Mouse (Mus musculus): ENCODE data around the gene Zbtb16.

Zbtb16 gene

GRCm38 (mm10) chr9:48675151-48675790, 160.8 kb downstream of the Zbtb16 start:
- DNase-seq (ENCODE audit: low read depth, low spot score): no peak

DNA sequence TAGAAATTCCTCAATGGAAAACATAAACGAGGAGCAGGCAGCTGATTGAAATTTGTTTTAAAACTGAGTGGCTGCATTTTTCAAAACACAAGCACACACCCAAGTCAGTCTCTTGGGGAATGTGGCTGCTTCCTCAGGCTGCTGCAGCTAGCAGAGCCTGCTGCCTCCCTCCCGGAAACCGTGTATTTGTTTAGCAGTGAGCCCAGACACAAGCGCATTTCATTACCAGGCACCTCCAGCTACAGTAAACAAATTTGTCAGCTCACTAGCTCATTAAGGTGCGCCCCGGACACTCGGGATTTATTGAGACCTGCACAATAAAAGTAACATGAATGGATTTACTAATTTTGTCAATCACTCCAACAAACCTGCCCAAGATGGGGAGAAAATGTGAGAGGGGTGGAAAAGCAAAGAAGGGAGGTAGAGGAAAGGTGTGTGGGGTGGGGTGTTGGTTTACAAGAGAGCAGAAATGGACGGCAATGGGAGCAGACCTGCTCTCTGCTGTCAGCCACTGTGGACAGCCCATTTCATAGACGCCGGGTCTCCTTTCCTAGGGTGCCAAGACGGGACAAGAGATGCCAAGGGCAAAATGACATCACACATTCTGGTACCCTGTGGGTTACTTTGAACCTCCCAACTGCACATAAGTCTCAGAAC, 161.5 kb downstream of the Zbtb16 start:
- no peak for DNase-seq (ENCODE audit: low read depth, low spot score)

DNA sequence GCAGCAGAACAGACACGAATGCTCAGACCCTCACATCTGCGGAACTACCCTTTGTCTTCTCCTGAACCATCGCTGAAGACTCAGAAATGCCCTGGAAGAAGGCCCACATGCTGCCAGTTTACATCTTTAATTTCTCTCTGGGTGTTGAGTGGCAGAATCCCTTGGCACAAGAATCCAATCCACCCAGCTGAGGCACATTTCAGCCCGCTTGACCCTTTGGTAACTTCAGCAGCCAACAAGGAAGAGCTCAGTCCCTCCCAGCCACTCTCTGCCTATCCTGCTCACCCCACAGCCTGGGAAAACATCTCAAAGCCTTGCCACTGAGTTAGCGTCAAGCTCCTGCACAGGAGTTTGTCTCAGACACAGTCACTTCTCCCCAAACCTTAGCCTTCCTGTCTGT, 162.2 kb downstream of the Zbtb16 start:
- DNase-seq (ENCODE audit: low read depth, low spot score): no peak

GRCm38 (mm10) chr9:48673213-48673612, 162.8 kb downstream of the Zbtb16 start:
- DNase-seq (ENCODE audit: low read depth, low spot score): no peak

DNA sequence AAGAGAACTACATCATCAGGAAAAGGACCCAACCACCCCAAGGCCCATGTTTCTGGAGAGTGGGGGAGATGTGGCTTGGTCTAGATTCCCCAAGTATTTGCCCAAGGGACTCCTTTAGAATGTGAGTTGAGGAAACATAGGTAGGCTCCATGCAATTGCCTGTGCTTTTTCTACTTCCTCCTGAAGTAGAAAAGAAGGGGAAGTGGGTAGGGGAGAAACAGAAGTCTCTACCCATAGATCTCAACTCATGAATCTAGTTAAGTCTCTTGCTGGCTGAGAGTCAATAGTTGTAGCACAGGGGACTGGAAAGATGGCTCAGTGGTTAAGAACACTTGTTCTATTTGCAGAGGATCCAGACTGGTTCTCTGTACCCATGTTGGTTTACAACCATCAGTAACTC, 164.2 kb downstream of the Zbtb16 start:
- no peak for DNase-seq (ENCODE audit: low read depth, low spot score)

- DNase-seq (ENCODE audit: low read depth, low spot score): no peak
These were observed 165.9 kb downstream of the Zbtb16 start for GRCm38 (mm10) chr9:48670156-48670555.

DNA sequence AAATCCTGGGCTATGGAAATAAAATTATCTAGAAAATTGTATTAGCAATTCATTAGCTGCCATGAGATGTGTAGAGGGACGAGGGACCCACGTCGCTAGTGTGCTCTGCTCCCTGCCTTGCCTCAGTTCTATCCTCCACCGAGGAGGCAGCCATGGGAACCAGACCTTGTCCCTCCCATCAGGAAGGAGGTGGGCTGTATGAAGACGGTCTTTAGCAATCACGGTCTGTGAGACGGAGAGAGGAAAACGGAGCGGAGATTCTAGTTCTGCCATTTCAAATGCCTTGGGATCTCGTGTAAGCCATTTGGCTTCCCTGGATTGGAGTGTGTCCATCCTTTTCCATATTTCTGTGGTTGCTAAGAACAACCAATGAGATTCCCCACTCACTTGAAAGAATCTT, 166.3 kb downstream of the Zbtb16 start:
- no peak for DNase-seq (ENCODE audit: low read depth, low spot score)

DNA sequence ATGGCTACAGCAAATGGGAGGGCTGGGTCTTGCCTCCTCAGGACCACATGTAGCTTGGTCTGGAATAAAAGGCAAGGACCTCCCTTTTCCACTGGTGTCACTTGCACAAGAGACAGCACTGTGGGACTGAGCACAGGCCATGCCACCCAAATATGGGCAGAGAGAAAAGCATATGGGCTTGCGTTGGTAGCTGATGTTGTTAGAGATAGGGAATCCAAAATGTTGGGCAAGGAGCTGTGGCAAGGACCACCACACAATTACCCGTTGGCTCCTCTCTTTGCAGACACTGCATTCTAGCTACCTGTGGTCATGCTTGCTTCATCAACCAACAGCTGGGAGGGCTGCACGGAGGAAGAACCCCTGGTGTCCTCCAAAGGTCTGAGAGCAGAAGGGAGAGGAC, 169.3 kb downstream of the Zbtb16 start:
- DNase-seq (ENCODE audit: low read depth, low spot score): no peak

- no peak for DNase-seq (ENCODE audit: low read depth, low spot score)
These were observed 173.0 kb downstream of the Zbtb16 start for GRCm38 (mm10) chr9:48663052-48663433.

GRCm38 (mm10) chr9:48662361-48663051, 173.5 kb downstream of the Zbtb16 start:
- DNase-seq (ENCODE audit: low read depth, low spot score): no peak

- DNase-seq (ENCODE audit: low read depth, low spot score): no peak
These were observed 174.6 kb downstream of the Zbtb16 start for GRCm38 (mm10) chr9:48661225-48662023.

DNA sequence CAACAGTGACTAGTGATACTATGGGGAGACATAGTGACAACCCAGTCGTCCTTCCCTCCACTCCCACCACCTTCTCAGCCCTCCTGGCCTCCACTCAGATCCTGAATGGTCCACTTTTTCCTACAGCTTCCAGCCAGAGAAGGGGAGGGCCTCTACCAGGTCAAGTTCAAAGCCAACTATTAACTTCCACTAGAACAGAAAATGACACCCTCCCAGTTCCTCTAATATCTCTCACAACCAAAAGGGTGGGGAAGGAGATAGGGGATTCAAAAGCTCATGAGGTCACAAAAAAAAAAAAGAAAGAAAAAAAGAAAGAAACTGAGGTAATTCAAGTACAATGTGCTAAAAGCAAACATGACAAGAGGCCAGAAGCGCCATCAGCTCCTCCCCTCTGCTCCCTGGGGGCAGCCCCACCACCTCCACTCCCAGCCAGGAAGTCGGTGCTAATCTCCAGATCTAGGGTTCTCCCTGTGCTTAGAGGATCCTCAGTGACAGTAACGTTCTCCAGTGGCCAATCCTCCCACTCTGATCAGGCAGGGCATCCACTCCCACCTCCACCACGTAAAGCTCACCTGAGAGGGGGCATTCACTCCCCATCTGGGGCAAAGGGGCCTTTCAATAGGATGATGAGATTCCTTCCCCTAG, 180.4 kb downstream of the Zbtb16 start:
- no peak for DNase-seq (ENCODE audit: low read depth, low spot score)

DNA sequence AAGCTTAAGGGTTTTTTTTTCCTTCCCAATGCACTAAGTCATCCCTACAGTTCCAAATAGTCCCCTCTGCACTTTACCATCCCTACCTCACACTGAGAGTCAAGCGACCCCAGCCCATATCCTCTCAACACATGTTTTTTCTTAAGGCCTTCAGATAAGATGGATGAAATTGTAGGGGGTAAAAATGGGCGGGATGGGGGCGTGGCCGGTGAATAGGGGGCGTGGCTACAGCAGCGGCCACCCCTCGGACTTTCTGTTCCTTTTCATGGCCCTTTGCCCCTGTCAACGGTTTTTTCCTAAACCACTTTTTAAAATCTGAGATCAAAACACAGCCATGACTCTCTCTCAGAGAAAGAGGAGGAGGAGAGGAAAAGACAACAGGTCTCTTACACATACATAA, 181.3 kb downstream of the Zbtb16 start:
- DNase-seq (ENCODE audit: low read depth, low spot score): no peak

DNA sequence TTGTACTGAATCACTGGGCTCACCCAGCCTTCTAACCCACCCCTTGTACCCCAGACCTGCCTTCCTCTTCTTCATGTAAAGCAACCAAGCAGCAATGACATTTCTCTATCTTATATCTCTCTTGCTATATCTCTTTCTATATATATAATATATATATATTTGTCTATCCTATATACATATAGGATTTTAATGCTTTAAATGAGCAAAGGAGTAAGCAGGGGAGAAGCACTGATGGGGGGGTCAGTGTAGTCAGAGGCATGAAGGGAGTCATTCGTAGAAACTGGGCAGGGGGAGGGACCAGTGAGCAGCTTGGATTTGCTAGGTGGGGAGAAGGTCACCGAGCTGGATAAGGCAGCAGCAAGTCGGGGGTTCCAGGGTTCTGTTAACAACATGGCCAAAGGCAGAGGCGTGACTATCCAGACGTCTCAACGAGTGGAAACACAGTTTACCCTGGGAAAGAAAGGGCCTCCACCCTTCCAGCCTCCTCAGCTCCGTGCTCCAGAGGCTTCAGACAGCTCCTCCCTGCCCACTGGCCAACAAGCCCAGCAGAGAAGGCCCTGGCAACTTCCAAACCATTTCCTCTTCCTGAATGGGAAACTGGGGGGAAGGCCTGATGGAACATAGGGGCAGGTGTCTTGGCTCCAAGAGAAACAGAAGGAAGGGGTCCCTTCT, 182.5 kb downstream of the Zbtb16 start:
- no peak for DNase-seq (ENCODE audit: low read depth, low spot score)

DNA sequence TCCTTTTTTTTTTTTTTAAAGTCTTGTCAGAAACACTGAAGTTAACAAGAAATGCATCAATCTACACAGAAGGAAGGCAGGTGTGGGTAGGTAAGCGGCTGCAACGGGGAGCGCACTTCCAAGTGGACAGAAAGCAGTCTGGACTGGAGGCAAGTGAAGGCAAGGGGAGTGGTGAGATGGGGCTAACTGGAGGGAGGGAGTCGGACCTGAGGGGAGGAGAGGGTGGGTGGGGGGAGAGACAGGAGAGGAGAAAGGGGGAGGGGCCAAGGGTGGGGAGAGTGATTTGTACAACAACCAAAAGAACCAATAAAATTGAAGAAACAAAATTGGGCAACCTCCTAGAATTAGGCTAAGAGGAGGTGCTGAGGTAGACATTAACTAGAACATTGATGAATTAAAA, 184.0 kb downstream of the Zbtb16 start:
- DNase-seq (ENCODE audit: low read depth, low spot score): no peak

- DNase-seq (ENCODE audit: low read depth, low spot score): no peak
These were observed 185.2 kb downstream of the Zbtb16 start for GRCm38 (mm10) chr9:48650846-48651245.

DNA sequence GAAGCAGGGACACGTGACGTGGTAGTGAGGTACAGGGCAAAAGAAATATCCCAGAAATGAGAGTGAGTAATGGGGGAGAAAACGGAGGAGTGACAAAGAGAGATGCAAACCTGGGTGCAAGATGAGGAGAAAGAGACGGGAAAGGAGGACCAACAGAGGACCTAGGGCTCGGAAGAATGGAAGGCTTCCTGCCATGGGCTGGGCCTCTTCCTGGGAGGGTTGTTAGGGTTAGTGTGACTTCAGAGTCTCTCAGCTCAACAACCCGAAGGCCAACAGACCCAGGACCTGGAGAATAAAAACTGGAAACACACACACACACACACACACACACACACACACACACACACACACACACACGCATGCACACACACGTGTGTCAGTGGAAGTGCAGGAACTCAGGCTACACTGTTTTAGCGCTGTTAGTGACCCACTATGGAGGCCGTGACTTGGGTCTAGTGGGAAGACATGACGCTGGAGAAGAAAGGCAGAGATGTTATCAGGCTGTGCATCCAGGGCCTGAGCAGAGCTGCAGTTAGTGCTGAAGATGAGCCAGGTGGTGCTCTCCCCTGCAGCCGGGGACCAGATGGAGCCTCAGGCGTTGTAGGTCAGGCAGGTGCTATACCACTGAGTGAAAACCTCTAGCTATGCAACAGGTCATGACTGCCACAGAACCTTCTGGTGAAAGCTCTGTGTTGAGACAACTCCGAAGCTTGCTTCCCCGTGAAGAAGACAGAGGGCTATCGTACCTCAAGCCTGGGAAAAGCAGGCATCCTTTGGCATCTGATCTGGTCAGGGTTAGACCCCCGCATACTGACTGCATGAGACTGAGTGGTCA, 186.0 kb downstream of the Zbtb16 start:
- DNase-seq (ENCODE audit: low read depth, low spot score): no peak

- DNase-seq (ENCODE audit: low read depth, low spot score): no peak
These were observed 186.8 kb downstream of the Zbtb16 start for GRCm38 (mm10) chr9:48649098-48649766.

GRCm38 (mm10) chr9:48648285-48649097, 187.5 kb downstream of the Zbtb16 start:
- no peak for DNase-seq (ENCODE audit: low read depth, low spot score)
